Mouse (Mus musculus) heart, embryonic 16.5 days (tissue): Measurements from ENCODE around the gene Snd1. TPM values are rescaled to one million over a fixed set of nuclear protein-coding genes. Genes with fewer than 3 reads are reported as not detected.

Source experiments
- ATAC-seq: fragments of 200-750 bp; cut with Nextera tagmentation; replicated peaks from 2 replicates; pipeline ENCODE4 v1.8.0; 2017; ENCODE audit warnings: moderate number of reproducible peaks; ENCODE audit not compliant: insufficient read depth, low FRiP score; ENCODE audit errors: extremely low read depth
- H3K27ac ChIP-seq: fragments of 300-500 bp; sonication (generic); 2 replicates; pipeline ENCODE4 v1.5.1; 2014; ENCODE audit warnings: mild to moderate bottlenecking, low read length, control low read depth, moderate library complexity
- H3K27me3 ChIP-seq: fragments of 300-500 bp; sonication (generic); 2 replicates; pipeline ENCODE4 v1.6.1; 2014; ENCODE audit warnings: low read length, mixed read lengths; ENCODE audit not compliant: control insufficient read depth, insufficient read depth
- H3K36me3 ChIP-seq: fragments of 300-500 bp; sonication (generic); 2 replicates; pipeline ENCODE4 v1.6.1; 2014; ENCODE audit not compliant: control insufficient read depth, insufficient read depth
- H3K4me1 ChIP-seq: fragments of 300-500 bp; sonication (generic); 2 replicates; pipeline ENCODE4 v1.6.1; 2014; ENCODE audit warnings: low read length, mixed read lengths; ENCODE audit not compliant: control insufficient read depth, insufficient read depth
- H3K4me2 ChIP-seq: fragments of 300-500 bp; sonication (generic); 2 replicates; pipeline ENCODE4 v1.6.1; 2014; ENCODE audit warnings: low read depth, mild to moderate bottlenecking, control low read depth, low read length
- H3K4me3 ChIP-seq: fragments of 300-500 bp; sonication (generic); 2 replicates; pipeline ENCODE4 v1.5.1; 2014; ENCODE audit warnings: mild to moderate bottlenecking, control low read depth, low read length
- H3K9ac ChIP-seq: fragments of 300-500 bp; sonication (generic); 2 replicates; pipeline ENCODE4 v1.6.1; 2014; ENCODE audit warnings: low read length, control low read depth
- H3K9me3 ChIP-seq: fragments of 300-500 bp; sonication (generic); replicated peaks from 2 replicates; pipeline ENCODE4 v1.6.1; 2016; ENCODE audit warnings: low read length; ENCODE audit not compliant: control insufficient read depth
- WGBS: fragments of 180-500 bp; shearing (Covaris S2); extraction: QIAGEN DNeasy Blood & Tissue Kit; methylation state at CpG from one replicate; pipeline ENCODE4 v1.1.7; 2014; 5-methylcytosine and 5-hydroxymethylcytosine counted together
- polyA plus RNA-seq: library from polyadenylated mRNA; unstranded; fragments of >200 nt; fragmentation: Nextera tagmentation; extraction: Ambion mirVana; gene quantifications from 2 replicates; pipeline ENCODE4 v1.2.1, GENCODE M21; 2015

Snd1 gene
- polyA plus RNA-seq, 1 experiment from 2014 or later, result 81.8 TPM

DNA sequence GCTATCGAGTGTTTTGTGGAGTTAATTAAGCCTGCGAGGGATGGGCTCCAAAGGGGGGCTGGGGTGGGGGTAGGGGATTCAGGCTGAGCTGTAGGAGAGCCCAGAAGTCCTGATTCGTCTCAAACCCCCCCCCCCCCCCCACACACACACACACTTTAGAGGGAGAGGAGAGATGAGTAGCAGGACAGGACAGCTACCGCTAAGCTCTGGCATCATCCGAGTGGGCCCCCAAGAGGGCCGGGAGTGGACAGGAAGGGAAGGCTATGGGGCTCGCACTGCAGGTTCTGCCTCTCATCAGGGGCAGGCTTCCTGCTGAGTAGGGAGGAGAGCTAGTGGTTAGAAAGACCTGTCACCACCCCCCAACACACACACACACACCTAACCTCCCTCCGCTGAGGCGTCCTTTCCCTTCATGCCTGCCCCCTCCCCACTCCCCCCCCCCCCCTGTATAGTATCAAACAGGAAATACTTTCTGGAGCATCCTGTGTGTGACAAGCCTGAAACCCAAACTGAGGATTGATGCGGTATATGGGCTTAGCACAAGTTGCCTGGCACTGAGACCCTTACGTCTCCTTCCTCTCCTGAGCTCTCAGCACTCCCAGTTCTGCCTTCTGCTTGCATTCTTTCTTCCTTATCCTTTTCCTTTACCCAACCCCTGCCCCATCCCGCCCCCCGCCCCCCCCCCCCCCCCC is 456.8 kb downstream of the Snd1 start:
- no peaks in the 10 kb centered on the region for H3K36me3 ChIP-seq
- no peaks in the 10 kb centered on the region for H3K9me3 ChIP-seq
- H3K27me3 ChIP-seq, result no peaks in the 10 kb centered on the region
- peaks cover 9% of the 10 kb centered on the region for H3K4me1 ChIP-seq
- H3K4me2 ChIP-seq, result peak overlapping the region; percentile 65
- H3K27ac ChIP-seq, result no peak overlapping the region
- no peak overlapping the region for H3K9ac ChIP-seq
- peak overlapping the region; percentile 36 for H3K4me3 ChIP-seq
- ATAC-seq, result no peak; the same call in 1 of the 2 replicates
- under 1% methylated on average over 10 of the region's 13 CpGs for WGBS

- WGBS, result 13% methylated on average over 19 of the region's 19 CpGs
- Histone ChIP-seq H3K27ac (no peak overlapping the region), H3K9ac (peak overlapping the region; percentile 53)
Observed at GRCm38 (mm10) chr6:28932328-28932937, 457.5 kb downstream of the Snd1 start.

DNA sequence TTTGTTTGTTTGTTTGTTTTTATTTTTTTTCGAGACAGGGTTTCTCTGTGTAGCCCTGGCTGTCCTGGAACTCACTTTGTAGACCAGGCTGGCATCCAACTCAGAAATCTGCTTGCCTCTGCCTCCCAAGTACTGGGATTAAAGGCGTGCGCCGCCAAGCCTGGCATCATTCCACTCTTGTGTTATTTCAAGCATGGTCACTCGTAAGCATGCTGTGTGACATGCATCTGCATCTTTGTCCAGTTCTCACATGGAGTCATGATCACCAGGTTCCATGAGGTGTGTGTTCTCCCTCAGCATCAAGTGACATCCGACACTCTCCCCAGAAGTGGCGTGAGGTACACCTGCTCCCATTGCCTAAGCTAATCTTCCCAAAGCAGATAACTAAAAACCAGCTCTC is 460.8 kb downstream of the Snd1 start:
- Histone ChIP-seq H3K36me3 (no peaks in the 10 kb centered on the region), H3K27ac (no peak overlapping the region), H3K4me1 (peaks cover 9% of the 10 kb centered on the region), H3K9me3 (no peaks in the 10 kb centered on the region), H3K9ac (no peak overlapping the region), H3K27me3 (no peaks in the 10 kb centered on the region; the same call in 1 of the 2 replicates), H3K4me3 (no peak overlapping the region), H3K4me2 (no peak overlapping the region)
- ATAC-seq, result no peak
- WGBS, result 83% methylated on average over 7 of the region's 7 CpGs

More at GRCm38 (mm10) chr6:28932328-28932937, 457.5 kb downstream of the Snd1 start:
- H3K4me1 ChIP-seq, result peaks cover 9% of the 10 kb centered on the region
- H3K36me3 ChIP-seq, result no peaks in the 10 kb centered on the region
- H3K4me2 ChIP-seq, result peak overlapping the region; percentile 65
- peak overlapping the region; percentile 36 for H3K4me3 ChIP-seq
- H3K9me3 ChIP-seq, result no peaks in the 10 kb centered on the region
- no peaks in the 10 kb centered on the region; the same call in 1 of the 2 replicates for H3K27me3 ChIP-seq
- no peak for ATAC-seq

DNA sequence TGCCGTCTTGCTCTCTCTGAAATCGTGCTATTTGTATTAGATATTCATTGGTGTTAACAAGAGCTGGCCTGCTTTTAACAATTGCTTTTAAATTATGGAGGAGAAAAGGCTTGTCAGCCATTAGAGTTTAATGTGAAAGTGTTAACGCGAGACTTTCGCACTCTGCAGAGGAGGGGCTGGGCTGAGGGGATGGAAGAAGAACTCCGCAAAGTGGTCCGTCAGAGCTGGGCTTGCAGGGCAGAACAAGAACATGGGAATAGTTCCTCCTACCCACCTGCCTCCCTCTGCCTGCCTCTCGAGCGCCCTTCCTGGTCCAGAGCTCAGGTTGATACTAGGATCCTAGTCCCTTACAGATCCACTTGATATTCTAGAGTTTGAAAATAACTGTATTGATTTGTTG is 472.3 kb downstream of the Snd1 start:
- Histone ChIP-seq H3K4me2 (no peak overlapping the region), H3K27me3 (no peaks in the 10 kb centered on the region), H3K9me3 (no peaks in the 10 kb centered on the region), H3K4me3 (no peak overlapping the region), H3K36me3 (no peaks in the 10 kb centered on the region), H3K9ac (no peak overlapping the region), H3K4me1 (no peaks in the 10 kb centered on the region), H3K27ac (no peak overlapping the region)
- ATAC-seq, result no peak
- 55% methylated on average over 9 of the region's 9 CpGs for WGBS

- H3K9ac ChIP-seq, result no peak overlapping the region
Observed at GRCm38 (mm10) chr6:28949269-28949668, 474.3 kb downstream of the Snd1 start.

DNA sequence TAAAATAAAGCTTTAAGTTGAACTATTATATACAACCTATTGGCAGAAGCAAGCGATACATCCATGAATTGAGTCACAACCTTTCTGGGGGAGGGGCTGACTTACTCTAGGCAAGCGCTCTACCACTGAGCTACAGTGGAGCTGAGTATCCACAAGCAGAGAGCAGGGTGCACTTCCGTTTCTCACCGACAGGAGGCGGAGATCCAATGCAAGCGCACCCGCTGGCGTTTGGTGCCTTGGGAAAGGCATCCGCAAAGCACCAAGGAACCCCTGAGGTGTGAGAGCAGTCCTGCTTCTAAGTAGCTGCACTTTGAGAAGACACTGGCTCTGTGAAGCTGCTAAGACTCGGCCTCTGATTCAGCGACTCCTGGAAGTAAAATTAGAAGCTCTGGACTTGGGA is 480.6 kb downstream of the Snd1 start:
- peaks cover 3% of the 10 kb centered on the region; the same call in 1 of the 2 replicates for H3K27me3 ChIP-seq
- no peaks in the 10 kb centered on the region for H3K36me3 ChIP-seq
- no peak for ATAC-seq
- H3K9me3 ChIP-seq, result 0 out of 2 replicates have a peak, but pooled peaks cover 2% of the 10 kb centered on the region
- H3K4me3 ChIP-seq, result no peak overlapping the region
- no peak overlapping the region for H3K27ac ChIP-seq
- H3K4me2 ChIP-seq, result no peak overlapping the region
- H3K4me1 ChIP-seq, result no peaks in the 10 kb centered on the region
- no peak overlapping the region for H3K9ac ChIP-seq
- 17% methylated on average over 11 of the region's 11 CpGs for WGBS

More at GRCm38 (mm10) chr6:28949269-28949668, 474.3 kb downstream of the Snd1 start:
- Histone ChIP-seq H3K4me2 (no peak overlapping the region), H3K9me3 (no peaks in the 10 kb centered on the region), H3K4me3 (no peak overlapping the region), H3K27ac (no peak overlapping the region), H3K27me3 (no peaks in the 10 kb centered on the region), H3K36me3 (no peaks in the 10 kb centered on the region), H3K4me1 (no peaks in the 10 kb centered on the region)
- WGBS, result 12% methylated on average over 12 of the region's 12 CpGs
- ATAC-seq, result 0 out of 2 replicates have a peak, but pooled peaks have one; percentile 18

DNA sequence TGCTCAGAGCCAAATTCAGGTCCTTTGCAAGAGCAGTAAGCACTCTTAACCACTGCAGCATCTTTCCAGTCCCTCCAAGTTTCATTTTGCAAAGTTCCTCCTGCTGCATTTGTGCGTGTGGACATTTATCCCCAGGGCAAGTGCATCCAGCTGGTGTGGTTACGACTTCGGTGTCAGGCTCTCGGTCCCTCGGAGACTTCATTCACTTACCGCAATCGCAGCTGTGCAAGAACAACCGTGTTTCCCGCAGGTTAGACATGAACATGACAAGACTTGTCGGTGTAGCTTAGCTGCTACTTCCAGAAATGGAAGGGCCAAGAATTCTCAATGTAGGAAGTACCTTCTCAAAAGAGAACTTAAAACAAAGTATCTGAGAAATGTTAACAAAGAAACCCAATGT is 482.5 kb downstream of the Snd1 start:
- Histone ChIP-seq H3K9me3 (0 out of 2 replicates have a peak, but pooled peaks cover 2% of the 10 kb centered on the region), H3K4me2 (no peak overlapping the region), H3K9ac (no peak overlapping the region), H3K27ac (no peak overlapping the region), H3K36me3 (no peaks in the 10 kb centered on the region), H3K27me3 (peaks cover 3% of the 10 kb centered on the region; the same call in 1 of the 2 replicates), H3K4me1 (no peaks in the 10 kb centered on the region), H3K4me3 (no peak overlapping the region)
- ATAC-seq, result no peak
- 79% methylated on average over 10 of the region's 10 CpGs for WGBS

GRCm38 (mm10) chr6:28963178-28963577 is 488.2 kb downstream of the Snd1 start:
- Histone ChIP-seq H3K27ac (no peak overlapping the region), H3K36me3 (no peaks in the 10 kb centered on the region), H3K9ac (no peak overlapping the region), H3K4me1 (no peaks in the 10 kb centered on the region), H3K4me2 (no peak overlapping the region), H3K27me3 (no peaks in the 10 kb centered on the region), H3K9me3 (no peaks in the 10 kb centered on the region), H3K4me3 (no peak overlapping the region)
- no peak for ATAC-seq
- 64% methylated on average over 5 of the region's 5 CpGs for WGBS

DNA sequence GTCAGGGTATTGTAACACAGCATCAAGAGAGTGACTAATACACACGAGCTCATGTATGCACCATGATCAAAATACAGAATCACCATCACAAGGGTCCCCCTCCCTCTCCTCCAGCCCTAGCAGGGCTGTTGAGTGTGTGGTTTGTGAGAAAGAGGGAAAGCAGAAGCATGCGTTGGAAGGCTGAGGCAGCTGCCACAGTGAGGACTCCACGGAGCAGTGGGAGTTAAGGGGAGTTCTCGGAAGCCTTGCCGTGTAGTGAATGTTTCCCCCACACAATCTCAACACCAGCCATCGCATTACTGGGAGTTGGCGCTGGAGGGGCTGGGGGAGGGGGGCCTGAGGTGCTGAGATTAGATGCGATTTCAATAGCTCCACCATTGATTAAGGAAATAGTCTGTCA is 490.3 kb downstream of the Snd1 start:
- WGBS, result 29% methylated on average over 8 of the region's 8 CpGs
- Histone ChIP-seq H3K36me3 (no peaks in the 10 kb centered on the region), H3K4me2 (no peak overlapping the region), H3K9ac (no peak overlapping the region), H3K9me3 (no peaks in the 10 kb centered on the region), H3K27ac (no peak overlapping the region), H3K4me3 (no peak overlapping the region), H3K27me3 (no peaks in the 10 kb centered on the region), H3K4me1 (no peaks in the 10 kb centered on the region)
- ATAC-seq, result no peak
